Mouse (Mus musculus) myocyte (in vitro differentiated cells): ENCODE measurements at regions not wholly inside any gene's neighbourhood (a gene's known extent, or its start where the extent isn't known, plus 50 kb on each side); places are given as distances from the start of the nearest gene placed in this dataset.

ENCODE experiments used
- CEBPB ChIP-seq: IDR thresholded peaks from 2 replicates; pipeline ENCODE4 v1.6.1; 2011; ENCODE audit warnings: mild to moderate bottlenecking, moderate library complexity; ENCODE audit not compliant: poor library complexity, insufficient read depth, severe bottlenecking
- E2F4 ChIP-seq: IDR thresholded peaks from one replicate; pipeline ENCODE4 v1.6.1; 2011; ENCODE audit warnings: mild to moderate bottlenecking, control low read depth, moderate library complexity; ENCODE audit not compliant: insufficient read depth
- MAX ChIP-seq: IDR thresholded peaks from one replicate; pipeline ENCODE4 v1.6.1; 2011; ENCODE audit warnings: low read depth, mild to moderate bottlenecking, control low read depth
- MYOD1 ChIP-seq, 3 experiments: IDR thresholded peaks; one replicate each; pipeline ENCODE4 v1.6.1; 2011; ENCODE audit warnings: control low read depth in 2 of 3, low read depth in 2 of 3, mild to moderate bottlenecking in 2 of 3, moderate library complexity in 1 of 3; ENCODE audit not compliant: insufficient read length in 2 of 3, control insufficient read depth in 1 of 3
- MYOG ChIP-seq, 3 experiments: IDR thresholded peaks; one replicate each; pipeline ENCODE4 v1.6.1; 2011; ENCODE audit warnings: control low read depth in 2 of 3, low read depth in 2 of 3, mild to moderate bottlenecking in 2 of 3; ENCODE audit not compliant: insufficient read length in 2 of 3, control insufficient read depth in 1 of 3, insufficient read depth in 1 of 3
- POLR2A ChIP-seq: IDR thresholded peaks from one replicate; pipeline ENCODE4 v1.6.1; 2011; ENCODE audit warnings: low read depth, mild to moderate bottlenecking, control low read depth, moderate library complexity; ENCODE audit not compliant: insufficient read length
- POLR2AphosphoS2 ChIP-seq: IDR thresholded peaks from one replicate; pipeline ENCODE4 v1.6.1; 2011; ENCODE audit warnings: low read depth, control low read depth; ENCODE audit not compliant: insufficient read length
- TCF12 ChIP-seq: IDR thresholded peaks from one replicate; pipeline ENCODE4 v1.6.1; 2011; ENCODE audit warnings: mild to moderate bottlenecking, control low read depth; ENCODE audit not compliant: poor library complexity, insufficient read depth, severe bottlenecking
- USF1 ChIP-seq: IDR thresholded peaks from one replicate; pipeline ENCODE4 v1.6.1; 2011; ENCODE audit warnings: low read depth, mild to moderate bottlenecking, control low read depth, moderate library complexity

GRCm38 (mm10) chr3:151269514-151269913 is 168.2 kb upstream of the Adgrl4 start:
- TF ChIP-seq E2F4 (no peak), TCF12 (no peak), POLR2AphosphoS2 (no peak), POLR2A (no peak), CEBPB (no peak), USF1 (no peak), MAX (no peak), MYOG (IDR thresholded peaks at IDR 0.05; ENCODE audit: control insufficient read depth in 1 of 3, insufficient read depth in 1 of 3, insufficient read length in 2 of 3, low read depth in 2 of 3) (no peak), MYOD1 (IDR thresholded peaks at IDR 0.05; ENCODE audit: control insufficient read depth in 1 of 3, insufficient read length in 2 of 3, low read depth in 2 of 3) (no peak)
